Mouse (Mus musculus): ENCODE results near the gene Tmem232.

DNA sequence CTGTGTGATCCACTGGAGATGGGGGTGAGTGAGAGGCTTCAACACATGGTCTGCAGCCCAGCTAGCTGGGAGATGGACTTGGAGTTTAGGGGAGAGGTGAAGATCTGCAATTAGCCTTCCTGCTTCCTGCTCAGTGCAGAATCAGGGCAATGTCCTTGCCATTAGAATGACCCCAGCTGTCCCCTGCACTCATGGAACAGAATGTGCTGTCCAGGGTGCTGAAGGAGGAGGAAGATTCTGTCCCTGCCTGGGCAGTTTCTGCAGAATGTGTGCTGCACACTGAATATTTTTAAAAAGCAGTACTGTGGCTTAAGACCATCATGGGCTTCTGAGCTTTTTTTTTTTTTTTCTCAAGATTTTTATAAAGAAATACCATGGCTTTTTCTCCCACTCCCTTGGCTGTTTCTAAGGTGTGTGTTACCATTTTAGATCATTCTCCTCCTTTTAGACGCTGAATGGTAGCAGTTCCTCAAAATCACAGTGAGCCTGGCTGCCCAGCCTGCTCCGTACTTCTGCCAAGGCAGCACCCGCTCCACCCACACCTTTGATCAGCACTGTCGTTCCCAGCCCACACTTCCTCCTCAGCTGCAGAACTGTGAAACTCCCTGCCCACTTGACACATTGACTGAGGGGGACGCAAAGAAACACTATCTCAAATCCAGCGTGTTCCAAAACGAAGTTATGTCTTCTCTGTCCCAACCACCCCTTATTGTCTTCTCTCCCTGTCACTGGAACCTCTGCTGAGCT, 170.4 kb downstream of the Tmem232 start:
- TF ChIP-seq GATA1 (IDR thresholded peaks at IDR 0.05; ENCODE audit: borderline replicate concordance, low read length), result no peak
- TF ChIP-seq FLI1 (IDR thresholded peaks at IDR 0.05; ENCODE audit: low read length), result no peak
